Mouse (Mus musculus) embryonic facial prominence, embryonic 14.5 days (tissue): ENCODE data around the gene 5730455P16Rik. TPM values are rescaled to one million over a fixed set of nuclear protein-coding genes. Genes with fewer than 3 reads are reported as not detected.
"Not testable (repeated sequence)": the region's sequence is repeated elsewhere in the genome, so short reads cannot be mapped to it uniquely, and the experiment has no call there.

ENCODE experiments used
- ATAC-seq: fragments of 200-750 bp; cut with Nextera tagmentation; 2 replicates; pipeline ENCODE4 v1.8.0; 2017; ENCODE audit warnings: low read depth, moderate number of reproducible peaks, moderate TSS enrichment
- DNase-seq: peaks from one replicate; pipeline ENCODE4 v3.0.0-alpha.2; 2015; ENCODE audit warnings: low spot score
- H3K27ac ChIP-seq: fragments of 300-500 bp; sonication (generic); replicated peaks from 2 replicates; pipeline ENCODE4 v1.5.1; 2014; ENCODE audit warnings: low read depth, mild to moderate bottlenecking, low read length, moderate library complexity
- H3K27me3 ChIP-seq: fragments of 300-500 bp; sonication (generic); replicated peaks from 2 replicates; pipeline ENCODE4 v1.6.1; 2014; ENCODE audit warnings: low read length; ENCODE audit not compliant: control insufficient read depth, insufficient read depth
- H3K36me3 ChIP-seq: fragments of 300-500 bp; sonication (generic); 2 replicates; pipeline ENCODE4 v1.6.1; 2014; ENCODE audit warnings: low read length, mixed read lengths; ENCODE audit not compliant: control insufficient read depth, insufficient read depth
- H3K4me1 ChIP-seq: fragments of 300-500 bp; sonication (generic); 2 replicates; pipeline ENCODE4 v1.6.1; 2014; ENCODE audit warnings: antibody characterized with exemption, low read length; ENCODE audit not compliant: control insufficient read depth, insufficient read depth
- H3K4me2 ChIP-seq: fragments of 300-500 bp; sonication (generic); 2 replicates; pipeline ENCODE4 v1.6.1; 2014; ENCODE audit warnings: low read depth, mild to moderate bottlenecking, low read length, moderate library complexity, mixed read lengths
- H3K4me3 ChIP-seq: fragments of 300-500 bp; sonication (generic); 2 replicates; pipeline ENCODE4 v1.5.1; 2014; ENCODE audit warnings: low read depth, mild to moderate bottlenecking, low read length
- H3K9ac ChIP-seq: fragments of 300-500 bp; sonication (generic); 2 replicates; pipeline ENCODE4 v1.6.1; 2014; ENCODE audit warnings: low read depth, mild to moderate bottlenecking, low read length, moderate library complexity, mixed read lengths
- H3K9me3 ChIP-seq: fragments of 300-500 bp; sonication (generic); 2 replicates; pipeline ENCODE4 v1.6.1; 2016; ENCODE audit warnings: low read length; ENCODE audit not compliant: control insufficient read depth
- WGBS: fragments of 180-500 bp; shearing (Covaris S2); extraction: QIAGEN DNeasy Blood & Tissue Kit; methylation state at CpG from one replicate; pipeline ENCODE4 v1.1.7; 2014; 5-methylcytosine and 5-hydroxymethylcytosine counted together
- polyA plus RNA-seq: library from polyadenylated mRNA; unstranded; fragments of >200 nt; fragmentation: Nextera tagmentation; extraction: Ambion mirVana; gene quantifications from 2 replicates; pipeline ENCODE4 v1.2.1, GENCODE M21; 2014

The 5730455P16Rik gene
- polyA plus RNA-seq = 20.8 and 26.7 TPM in 2 replicates

- Histone ChIP-seq H3K36me3 (peaks cover 22% of the 10 kb centered on the region), H3K9ac (peak within 1 kb of the TSS; percentile 97), H3K27me3 (no peaks in the 10 kb centered on the region), H3K9me3 (no peaks in the 10 kb centered on the region), H3K4me1 (peaks cover 5% of the 10 kb centered on the region; the same call in 1 of the 2 replicates), H3K4me2 (peak within 1 kb of the TSS; percentile 86), H3K27ac (peak within 1 kb of the TSS; percentile 80), H3K4me3 (peak within 1 kb of the TSS; percentile 83)
- ATAC-seq (peak; percentile 87), DNase-seq (peak; percentile 86)
- 5% methylated on average over 19 of the region's 43 CpGs for WGBS
These were observed at the start of gene 5730455P16Rik for GRCm38 (mm10) chr11:80377712-80378451. TSS of gene 5730455P16Rik (minus strand) at chr11:80378034.

GRCm38 (mm10) chr11:80426029-80426813, 48.4 kb upstream of the 5730455P16Rik start:
- H3K27me3 ChIP-seq, H3K4me1 ChIP-seq, H3K36me3 ChIP-seq, DNase-seq, H3K27ac ChIP-seq, H3K4me2 ChIP-seq, H3K9me3 ChIP-seq, H3K4me3 ChIP-seq, ATAC-seq, H3K9ac ChIP-seq: not testable (repeated sequence)
- 77% methylated on average over 16 of the region's 16 CpGs for WGBS

GRCm38 (mm10) chr11:80425247-80425778, 47.5 kb upstream of the 5730455P16Rik start:
- Histone ChIP-seq H3K4me3 (no peak overlapping the region), H3K9ac (no peak overlapping the region), H3K9me3 (no peaks in the 10 kb centered on the region), H3K4me1 (peaks cover 7% of the 10 kb centered on the region; the same call in 1 of the 2 replicates), H3K36me3 (no peaks in the 10 kb centered on the region), H3K27me3 (no peaks in the 10 kb centered on the region), H3K27ac (no peak overlapping the region), H3K4me2 (no peak overlapping the region)
- ATAC-seq = no peak
- WGBS = 62% methylated on average over 5 of the region's 5 CpGs
- DNase-seq = no peak

- 80% methylated on average over 2 of the region's 2 CpGs for WGBS
- Histone ChIP-seq H3K4me2 (no peak overlapping the region), H3K4me3 (no peak overlapping the region), H3K9ac (no peak overlapping the region), H3K4me1 (peaks cover 4% of the 10 kb centered on the region; the same call in 1 of the 2 replicates), H3K9me3 (no peaks in the 10 kb centered on the region), H3K36me3 (no peaks in the 10 kb centered on the region), H3K27ac (no peak overlapping the region), H3K27me3 (no peaks in the 10 kb centered on the region)
- ATAC-seq (no peak), DNase-seq (no peak)
These were observed 46.9 kb upstream of the 5730455P16Rik start for GRCm38 (mm10) chr11:80424691-80425090.

- Histone ChIP-seq H3K4me3 (no peak overlapping the region), H3K4me2 (no peak overlapping the region), H3K9ac (no peak overlapping the region), H3K36me3 (peaks cover 5% of the 10 kb centered on the region), H3K27me3 (no peaks in the 10 kb centered on the region), H3K27ac (no peak overlapping the region), H3K9me3 (peaks cover 6% of the 10 kb centered on the region; the same call in 1 of the 2 replicates), H3K4me1 (no peaks in the 10 kb centered on the region)
- DNase-seq = no peak
- WGBS = 85% methylated on average over 7 of the region's 7 CpGs
- no peak for ATAC-seq
These were observed 43.7 kb upstream of the 5730455P16Rik start for GRCm38 (mm10) chr11:80421421-80422047.

- Histone ChIP-seq H3K4me3 (no peak overlapping the region), H3K4me1 (no peaks in the 10 kb centered on the region), H3K9ac (no peak overlapping the region), H3K36me3 (peaks cover 12% of the 10 kb centered on the region), H3K4me2 (no peak overlapping the region), H3K27me3 (no peaks in the 10 kb centered on the region), H3K27ac (no peak overlapping the region), H3K9me3 (peaks cover 6% of the 10 kb centered on the region; the same call in 1 of the 2 replicates)
- DNase-seq (no peak), ATAC-seq (no peak)
- WGBS = 53% methylated on average over 2 of the region's 2 CpGs
These were observed 42.6 kb upstream of the 5730455P16Rik start for GRCm38 (mm10) chr11:80420202-80420984.

GRCm38 (mm10) chr11:80419743-80420142, 41.9 kb upstream of the 5730455P16Rik start:
- no peak for DNase-seq
- H3K36me3 ChIP-seq = peaks cover 16% of the 10 kb centered on the region
- H3K9ac ChIP-seq = no peak overlapping the region
- no peaks in the 10 kb centered on the region for H3K4me1 ChIP-seq
- ATAC-seq = no peak
- no peak overlapping the region for H3K27ac ChIP-seq
- no peak overlapping the region for H3K4me2 ChIP-seq
- 75% methylated on average over 1 of the region's 1 CpGs for WGBS
- H3K9me3 ChIP-seq = peaks cover 6% of the 10 kb centered on the region; the same call in 1 of the 2 replicates
- no peak overlapping the region for H3K4me3 ChIP-seq
- H3K27me3 ChIP-seq = no peaks in the 10 kb centered on the region
